Mouse (Mus musculus): Measurements from ENCODE around the gene Ccdc137. TPM values are rescaled to one million over a fixed set of nuclear protein-coding genes. Genes with fewer than 3 reads are reported as not detected.

Gene Ccdc137
- polyA plus RNA-seq, 1 experiment from 2014 or later, result 31.2 TPM

- under 1% methylated on average over 55 of the region's 60 CpGs for WGBS
Observed at GRCm38 (mm10) chr11:120484265-120484981, 26.5 kb downstream of the Ccdc137 start, which contains the start of gene Mrpl12. Gene Mrpl12, plus strand, starts transcription at chr11:120484613.

GRCm38 (mm10) chr11:120485251-120485650 lies 27.3 kb downstream of the Ccdc137 start:
- Histone ChIP-seq H3K4me2 (ENCODE audit: low read length) (peak overlapping the region; percentile 90), H3K9me3 (ENCODE audit: control insufficient read depth, low read length) (no peaks in the 10 kb centered on the region), H3K4me1 (replicated peaks; ENCODE audit: control insufficient read depth, insufficient read depth, low read length) (peaks cover 19% of the 10 kb centered on the region), H3K9ac (replicated peaks; ENCODE audit: low read depth, low read length) (peak overlapping the region; percentile 87), H3K27ac (ENCODE audit: low read length) (no peak overlapping the region), H3K27me3 (replicated peaks; ENCODE audit: control insufficient read depth, insufficient read depth, low read length) (no peaks in the 10 kb centered on the region), H3K36me3 (ENCODE audit: control insufficient read depth, insufficient read depth) (peaks cover 27% of the 10 kb centered on the region), H3K4me3 (replicated peaks; ENCODE audit: low read length) (peak overlapping the region; percentile 99)
- no peak for ATAC-seq
- 8% methylated on average over 10 of the region's 10 CpGs for WGBS

More at GRCm38 (mm10) chr11:120484265-120484981, 26.5 kb downstream of the Ccdc137 start, which contains the start of gene Mrpl12:
- Histone ChIP-seq H3K27ac (ENCODE audit: low read length) (peak within 1 kb of the TSS; percentile 92), H3K9me3 (ENCODE audit: control insufficient read depth, low read length) (no peaks in the 10 kb centered on the region), H3K27me3 (replicated peaks; ENCODE audit: control insufficient read depth, insufficient read depth, low read length) (no peaks in the 10 kb centered on the region), H3K4me2 (ENCODE audit: low read length) (peak within 1 kb of the TSS; percentile 90), H3K4me1 (replicated peaks; ENCODE audit: control insufficient read depth, insufficient read depth, low read length) (peaks cover 19% of the 10 kb centered on the region), H3K9ac (replicated peaks; ENCODE audit: low read depth, low read length) (peak within 1 kb of the TSS; percentile 87), H3K4me3 (replicated peaks; ENCODE audit: low read length) (peak within 1 kb of the TSS; percentile 99), H3K36me3 (ENCODE audit: control insufficient read depth, insufficient read depth) (peaks cover 34% of the 10 kb centered on the region)
- peak; percentile 98 for ATAC-seq

GRCm38 (mm10) chr11:120488516-120488915 lies 30.6 kb downstream of the Ccdc137 start:
- Histone ChIP-seq H3K27ac (ENCODE audit: low read length) (no peak overlapping the region), H3K36me3 (ENCODE audit: control insufficient read depth, insufficient read depth) (peaks cover 7% of the 10 kb centered on the region; the same call in 1 of the 2 replicates), H3K27me3 (replicated peaks; ENCODE audit: control insufficient read depth, insufficient read depth, low read length) (no peaks in the 10 kb centered on the region), H3K9me3 (ENCODE audit: control insufficient read depth, low read length) (no peaks in the 10 kb centered on the region), H3K4me3 (replicated peaks; ENCODE audit: low read length) (no peak overlapping the region), H3K9ac (replicated peaks; ENCODE audit: low read depth, low read length) (no peak overlapping the region), H3K4me1 (replicated peaks; ENCODE audit: control insufficient read depth, insufficient read depth, low read length) (peaks cover 43% of the 10 kb centered on the region), H3K4me2 (ENCODE audit: low read length) (no peak overlapping the region)
- ATAC-seq, result no peak
- WGBS, result 81% methylated on average over 4 of the region's 4 CpGs

- Histone ChIP-seq H3K4me2 (ENCODE audit: low read length) (no peak overlapping the region), H3K27me3 (replicated peaks; ENCODE audit: control insufficient read depth, insufficient read depth, low read length) (no peaks in the 10 kb centered on the region), H3K36me3 (ENCODE audit: control insufficient read depth, insufficient read depth) (peaks cover 7% of the 10 kb centered on the region; the same call in 1 of the 2 replicates), H3K27ac (ENCODE audit: low read length) (0 out of 2 replicates have a peak overlapping the region, but pooled peaks have one; percentile 0), H3K4me3 (replicated peaks; ENCODE audit: low read length) (no peak overlapping the region), H3K4me1 (replicated peaks; ENCODE audit: control insufficient read depth, insufficient read depth, low read length) (peaks cover 37% of the 10 kb centered on the region), H3K9ac (replicated peaks; ENCODE audit: low read depth, low read length) (no peak overlapping the region), H3K9me3 (ENCODE audit: control insufficient read depth, low read length) (no peaks in the 10 kb centered on the region)
- 61% methylated on average over 4 of the region's 4 CpGs for WGBS
- ATAC-seq, result peak; percentile 11
Observed at GRCm38 (mm10) chr11:120489054-120489761, 31.3 kb downstream of the Ccdc137 start.

- no peak for ATAC-seq
- Histone ChIP-seq H3K27me3 (replicated peaks; ENCODE audit: control insufficient read depth, insufficient read depth, low read length) (no peaks in the 10 kb centered on the region), H3K36me3 (ENCODE audit: control insufficient read depth, insufficient read depth) (peaks cover 7% of the 10 kb centered on the region; the same call in 1 of the 2 replicates), H3K4me3 (replicated peaks; ENCODE audit: low read length) (no peak overlapping the region), H3K9ac (replicated peaks; ENCODE audit: low read depth, low read length) (no peak overlapping the region; the same call in 1 of the 2 replicates), H3K27ac (ENCODE audit: low read length) (no peak overlapping the region), H3K9me3 (ENCODE audit: control insufficient read depth, low read length) (no peaks in the 10 kb centered on the region), H3K4me1 (replicated peaks; ENCODE audit: control insufficient read depth, insufficient read depth, low read length) (peaks cover 32% of the 10 kb centered on the region), H3K4me2 (ENCODE audit: low read length) (peak overlapping the region; percentile 92)
- 22% methylated on average over 4 of the region's 4 CpGs for WGBS
Observed at GRCm38 (mm10) chr11:120490291-120491046, 32.6 kb downstream of the Ccdc137 start.

GRCm38 (mm10) chr11:120491317-120492023 lies 33.6 kb downstream of the Ccdc137 start, which contains the start of gene Slc25a10:
Gene Slc25a10, plus strand, starts transcription at chr11:120491840.
- Histone ChIP-seq H3K4me1 (replicated peaks; ENCODE audit: control insufficient read depth, insufficient read depth, low read length) (peaks cover 27% of the 10 kb centered on the region), H3K4me2 (ENCODE audit: low read length) (peak within 1 kb of the TSS; percentile 92), H3K36me3 (ENCODE audit: control insufficient read depth, insufficient read depth) (peaks cover 7% of the 10 kb centered on the region; the same call in 1 of the 2 replicates), H3K27me3 (replicated peaks; ENCODE audit: control insufficient read depth, insufficient read depth, low read length) (no peaks in the 10 kb centered on the region), H3K27ac (ENCODE audit: low read length) (peak within 1 kb of the TSS; percentile 68), H3K4me3 (replicated peaks; ENCODE audit: low read length) (peak within 1 kb of the TSS; percentile 90), H3K9ac (replicated peaks; ENCODE audit: low read depth, low read length) (peak within 1 kb of the TSS; percentile 77), H3K9me3 (ENCODE audit: control insufficient read depth, low read length) (no peaks in the 10 kb centered on the region)
- WGBS, result under 1% methylated on average over 35 of the region's 35 CpGs
- peak; percentile 87 for ATAC-seq

GRCm38 (mm10) chr11:120492024-120492877 lies 34.3 kb downstream of the Ccdc137 start:
- ATAC-seq, result peak; percentile 20
- Histone ChIP-seq H3K36me3 (ENCODE audit: control insufficient read depth, insufficient read depth) (peaks cover 3% of the 10 kb centered on the region; the same call in 1 of the 2 replicates), H3K27ac (ENCODE audit: low read length) (peak overlapping the region; percentile 68), H3K9ac (replicated peaks; ENCODE audit: low read depth, low read length) (peak overlapping the region; percentile 77), H3K4me3 (replicated peaks; ENCODE audit: low read length) (peak overlapping the region; percentile 90), H3K9me3 (ENCODE audit: control insufficient read depth, low read length) (no peaks in the 10 kb centered on the region), H3K4me2 (ENCODE audit: low read length) (peak overlapping the region; percentile 92), H3K27me3 (replicated peaks; ENCODE audit: control insufficient read depth, insufficient read depth, low read length) (no peaks in the 10 kb centered on the region), H3K4me1 (replicated peaks; ENCODE audit: control insufficient read depth, insufficient read depth, low read length) (peaks cover 27% of the 10 kb centered on the region)
- WGBS, result under 1% methylated on average over 48 of the region's 48 CpGs

GRCm38 (mm10) chr11:120492878-120493203 lies 34.9 kb downstream of the Ccdc137 start:
- peaks cover 27% of the 10 kb centered on the region for H3K4me1 ChIP-seq (replicated peaks; ENCODE audit: control insufficient read depth, insufficient read depth, low read length)
- ATAC-seq, result no peak
- H3K9ac ChIP-seq (replicated peaks; ENCODE audit: low read depth, low read length), result peak overlapping the region; percentile 77
- no peaks in the 10 kb centered on the region for H3K9me3 ChIP-seq (ENCODE audit: control insufficient read depth, low read length)
- peak overlapping the region; percentile 45; the same call in 1 of the 2 replicates for H3K27ac ChIP-seq (ENCODE audit: low read length)
- no peaks in the 10 kb centered on the region for H3K27me3 ChIP-seq (replicated peaks; ENCODE audit: control insufficient read depth, insufficient read depth, low read length)
- H3K4me3 ChIP-seq (replicated peaks; ENCODE audit: low read length), result peak overlapping the region; percentile 90
- peak overlapping the region; percentile 92 for H3K4me2 ChIP-seq (ENCODE audit: low read length)
- WGBS, result 20% methylated on average over 3 of the region's 3 CpGs
- 0 out of 2 replicates have a peak, but pooled peaks cover 2% of the 10 kb centered on the region for H3K36me3 ChIP-seq (ENCODE audit: control insufficient read depth, insufficient read depth)

All from forebrain, embryonic 16.5 days (tissue).